ENCODE assay signal across 9 mouse cellular contexts in genomic region chr5:103210018-103210417, GRCm38 (mm10). TPM values are rescaled to one million over a fixed set of nuclear protein-coding genes. Genes with fewer than 3 reads are reported as not detected.
DNase-seq lines count a peak whose midpoint lies in the region; ATAC-seq and TF ChIP-seq lines count a peak whose summit lies in the region.
"Had no signal": no experiment of that assay in that cellular context is flagged by ENCODE, and none has a peak within 500 bp of the region (broad histone marks: within the 10 kb centered on the region; RNA-seq: fewer than 3 reads in every experiment).

No protein-coding gene starts in this region.

- no peaks in the 10 kb centered on the region for H3K4me1 ChIP-seq in heart, adult 2 months (ENCODE audit: control insufficient read depth, insufficient read depth, low read length)
- H3K4me1 ChIP-seq in heart, embryonic 10.5 days = peaks cover 4% of the 10 kb centered on the region; the same call in 1 of the 2 replicates
- H3K4me1 ChIP-seq in forebrain, embryonic 15.5 days = peaks cover 31% of the 10 kb centered on the region
- H3K4me1 ChIP-seq in hindbrain, postnatal 0 days (ENCODE audit: insufficient read depth, low read length) = 0 out of 2 replicates have a peak, but pooled peaks cover 5% of the 10 kb centered on the region

- H3K9ac ChIP-seq in heart, adult 2 months (ENCODE audit: low read depth, low read length) = no peak overlapping the region
- peak overlapping the region; percentile 73 for H3K9ac ChIP-seq in forebrain, embryonic 15.5 days (replicated peaks)
- peak overlapping the region; percentile 75 for H3K9ac ChIP-seq in hindbrain, postnatal 0 days (replicated peaks; ENCODE audit: low read length)

- H3K79me2 ChIP-seq in heart, adult 2 months (replicated peaks; ENCODE audit: control insufficient read depth, insufficient read depth, low read length) = no peaks in the 10 kb centered on the region

- H3K27me3 ChIP-seq in heart, adult 2 months (ENCODE audit: control insufficient read depth, insufficient read depth, low read length) = no peaks in the 10 kb centered on the region
- H3K27me3 ChIP-seq in heart, embryonic 10.5 days (ENCODE audit: insufficient read depth, poor library complexity, severe bottlenecking) = no peaks in the 10 kb centered on the region
- H3K27me3 ChIP-seq in forebrain, embryonic 15.5 days = no peaks in the 10 kb centered on the region
- no peaks in the 10 kb centered on the region for H3K27me3 ChIP-seq in hindbrain, postnatal 0 days (ENCODE audit: insufficient read depth, low read length)

- no peaks in the 10 kb centered on the region for H3K9me3 ChIP-seq in heart, embryonic 10.5 days
- H3K9me3 ChIP-seq in forebrain, embryonic 15.5 days = no peaks in the 10 kb centered on the region
- H3K9me3 ChIP-seq in hindbrain, postnatal 0 days (ENCODE audit: low read length) = no peaks in the 10 kb centered on the region

- peak overlapping the region; percentile 68 for H3K27ac ChIP-seq in heart, adult 2 months
- no peak overlapping the region for H3K27ac ChIP-seq in heart, embryonic 10.5 days
- peak overlapping the region; percentile 87 for H3K27ac ChIP-seq in forebrain, embryonic 15.5 days (replicated peaks)
- peak overlapping the region; percentile 84 for H3K27ac ChIP-seq in hindbrain, postnatal 0 days

- H3K36me3 ChIP-seq in heart, adult 2 months (ENCODE audit: control insufficient read depth, insufficient read depth, low read length) = no peaks in the 10 kb centered on the region
- H3K36me3 ChIP-seq in heart, embryonic 10.5 days = no peaks in the 10 kb centered on the region
- H3K36me3 ChIP-seq in forebrain, embryonic 15.5 days = peaks cover 4% of the 10 kb centered on the region
- no peaks in the 10 kb centered on the region for H3K36me3 ChIP-seq in hindbrain, postnatal 0 days (ENCODE audit: insufficient read depth, low read length)

- intact Hi-C loops in heart, adult 2 months (cut with DNase I) = loop anchor here (5.0 to 10.0 kb wide), 2 partner anchors 33 to 105 kb away; no protein-coding TSS in a partner anchor

- peak in 1 of 2 experiments; percentile 24 for DNase-seq in heart, adult 2 months
- DNase-seq in heart, embryonic 10.5 days (ENCODE audit: low spot score) = no peak
- peak; percentile 86 for DNase-seq in cerebellum, adult 11 months
- DNase-seq in hindbrain, postnatal 0 days (ENCODE audit: low spot score) = peak; percentile 74
- no peak for DNase-seq in urinary bladder, postnatal 4 days (ENCODE audit: low spot score in 2 of 2)
- DNase-seq in thymus, postnatal 14 days = no peak
- DNase-seq in urinary bladder, adult 18-20 months (ENCODE audit: low spot score in 2 of 2) = no peak

- no peak for TF ChIP-seq POLR2A in heart, adult 2 months (IDR thresholded peaks at IDR 0.05; ENCODE audit: insufficient read depth, low read depth, low read length)

- TF ChIP-seq CTCF in heart, adult 2 months (IDR thresholded peaks at IDR 0.05) = no peak
- TF ChIP-seq CTCF in hindbrain, postnatal 0 days (IDR thresholded peaks at IDR 0.05; ENCODE audit: low read depth) = no peak

- no peak for TF ChIP-seq EP300 in heart, adult 2 months (IDR thresholded peaks at IDR 0.05; ENCODE audit: insufficient read depth, low read depth, low read length)

- WGBS in heart, adult 2 months = 39% methylated on average over 3 of the region's 3 CpGs
- 56% methylated on average over 3 of the region's 3 CpGs for WGBS in heart, embryonic 10.5 days
- 33% methylated on average over 3 of the region's 3 CpGs for WGBS in forebrain, embryonic 15.5 days
- 14% methylated on average over 3 of the region's 3 CpGs for WGBS in hindbrain, postnatal 0 days

- ATAC-seq in forebrain, embryonic 15.5 days (replicated peaks) = no peak
- no peak for ATAC-seq in hindbrain, postnatal 0 days

- peak overlapping the region; percentile 57 for H3K4me2 ChIP-seq in forebrain, embryonic 15.5 days (replicated peaks)
- H3K4me2 ChIP-seq in hindbrain, postnatal 0 days (ENCODE audit: low read depth, low read length) = peak overlapping the region; percentile 61

- H3K4me3 ChIP-seq in heart, adult 2 months = peak overlapping the region; percentile 31
- no peak overlapping the region for H3K4me3 ChIP-seq in heart, embryonic 10.5 days
- peak overlapping the region; percentile 54 for H3K4me3 ChIP-seq in forebrain, embryonic 15.5 days
- peak overlapping the region; percentile 63 for H3K4me3 ChIP-seq in hindbrain, postnatal 0 days (ENCODE audit: low read length)

RNA-seq across cellular contexts. Expression of gene Mapk10, which starts 1.1 kb away (rescaled TPM):
- total RNA-seq in heart, adult 2 months (2021) = 10 to 100 TPM; 25.7 to 32.0 TPM
- 5.8 and 14.6 TPM in 2 replicates for polyA plus RNA-seq in heart, adult 2 months (2012; rRNA removed)
- 0.10 and 0.29 TPM in 2 replicates for polyA plus RNA-seq in heart, embryonic 10.5 days (2016; fragmentation: Nextera tagmentation; extraction: Ambion mirVana)
- 76.5 and 83.9 TPM in 2 replicates for polyA plus RNA-seq in forebrain, embryonic 15.5 days (2015; fragmentation: Nextera tagmentation; extraction: Ambion mirVana)
- total RNA-seq in hindbrain, postnatal 0 days (2014; rRNA removed) = 23.4 and 108 TPM in 2 replicates
- polyA plus RNA-seq in hindbrain, postnatal 0 days (2015; fragmentation: Nextera tagmentation; extraction: Ambion mirVana) = 69.6 and 80.1 TPM in 2 replicates
- total RNA-seq: megakaryocyte progenitor cell, adult 5-6 weeks had no signal

Comparison
In these comparisons a context has a peak if more than half of its experiments do, and no peak if none do; other contexts are left out.
1. DNase-seq: peak in cerebellum, adult 11 months (single experiment) and hindbrain, postnatal 0 days (single experiment); none in heart, embryonic 10.5 days (single experiment), urinary bladder, postnatal 4 days (0 of 2), thymus, postnatal 14 days (single experiment) and urinary bladder, adult 18-20 months (0 of 2).